ENCODE assay signal across 9 mouse cellular contexts in genomic region chr4:155368684-155369083, GRCm38 (mm10). TPM values are rescaled to one million over a fixed set of nuclear protein-coding genes. Genes with fewer than 3 reads are reported as not detected.
DNase-seq lines count a peak whose midpoint lies in the region; ATAC-seq lines count a peak whose summit lies in the region.
"Had no signal": no experiment of that assay in that cellular context is flagged by ENCODE, and none has a peak within 500 bp of the region (broad histone marks: within the 10 kb centered on the region; RNA-seq: fewer than 3 reads in every experiment).

No protein-coding gene starts in this region.

- ATAC-seq in megakaryocyte progenitor cell, adult 5-6 weeks (replicated peaks; ENCODE audit: poor library complexity) = peak; percentile 75
- ATAC-seq in erythroid progenitor cell, adult 5-6 weeks (replicated peaks; ENCODE audit: low FRiP score, poor library complexity, severe bottlenecking) = no peak

- peak; percentile 45 for DNase-seq in CD4-positive helper T cell, adult 2 months (ENCODE audit: low read depth, low spot score)
- DNase-seq in MN1 (ENCODE audit: low spot score) = peak; percentile 76
- DNase-seq in cerebellum, postnatal 10 days = peak; percentile 94 to 96
- peak; percentile 43 for DNase-seq in gastrocnemius, postnatal 25 days
- DNase-seq in layer of hippocampus, adult 9-11 months = peak; percentile 64
- DNase-seq in spleen, postnatal 10 days (ENCODE audit: low spot score in 2 of 2) = peak; percentile 35 to 68

RNA-seq across cellular contexts. Expression of gene Prkcz, which starts 7.5 kb away (rescaled TPM):
- total RNA-seq in gastrocnemius, postnatal 25 days (2021) = 1 to 10 TPM; 1.5 to 3.8 TPM
- not detected in 2 replicates for total RNA-seq in megakaryocyte progenitor cell, adult 5-6 weeks (2015)
- total RNA-seq in megakaryocyte progenitor cell, adult 5-6 weeks (2017) = not detected in 2 replicates
- 12.2 TPM in 1 of 2 replicates, not detected in the other for total RNA-seq in erythroid progenitor cell, adult 5-6 weeks (2015; ENCODE audit: low replicate concordance)
- total RNA-seq in erythroid progenitor cell, adult 5-6 weeks (2017; ENCODE audit: low replicate concordance) = not detected in 2 replicates
- total RNA-seq: hematopoietic stem cell, adult 5-6 weeks had no signal

RNA-seq across cellular contexts. Expression of gene Gabrd, which starts 29.2 kb away (rescaled TPM):
- total RNA-seq in gastrocnemius, postnatal 25 days (2021) = 1 to 10 TPM in 1 of 2 experiments, under 1 TPM in 1; 0.56 to 1.3 TPM
- total RNA-seq in megakaryocyte progenitor cell, adult 5-6 weeks (2015) = not detected in 2 replicates
- 0.14 TPM in 1 of 2 replicates, not detected in the other for total RNA-seq in megakaryocyte progenitor cell, adult 5-6 weeks (2017)
- total RNA-seq in erythroid progenitor cell, adult 5-6 weeks (2015; ENCODE audit: low replicate concordance) = not detected in 2 replicates
- not detected in 2 replicates for total RNA-seq in erythroid progenitor cell, adult 5-6 weeks (2017; ENCODE audit: low replicate concordance)

RNA-seq across cellular contexts. Expression of gene Cfap74, which starts 40.3 kb away (rescaled TPM):
- total RNA-seq in gastrocnemius, postnatal 25 days (2021) = under 1 TPM; 0.77 to 0.94 TPM
- total RNA-seq in megakaryocyte progenitor cell, adult 5-6 weeks (2015) = 0.22 TPM in 1 of 2 replicates, not detected in the other
- total RNA-seq in megakaryocyte progenitor cell, adult 5-6 weeks (2017) = 0.47 TPM in 1 of 2 replicates, not detected in the other
- not detected in 2 replicates for total RNA-seq in erythroid progenitor cell, adult 5-6 weeks (2015; ENCODE audit: low replicate concordance)
- total RNA-seq in erythroid progenitor cell, adult 5-6 weeks (2017; ENCODE audit: low replicate concordance) = not detected in 2 replicates

Comparison
In these comparisons a context has a peak if more than half of its experiments do, and no peak if none do; other contexts are left out.
1. DNase-seq: peak in every context shown above with its lines; median percentile 95 in cerebellum, postnatal 10 days; 76 in MN1; 64 in layer of hippocampus, adult 9-11 months; 52 in spleen, postnatal 10 days; 45 in CD4-positive helper T cell, adult 2 months; 43 in gastrocnemius, postnatal 25 days.